8 mouse cellular contexts compared by ENCODE assay signal in genomic region chr7:4149209-4150054, GRCm38 (mm10). TPM values are rescaled to one million over a fixed set of nuclear protein-coding genes. Genes with fewer than 3 reads are reported as not detected.
DNase-seq lines count a peak whose midpoint lies in the region; ATAC-seq lines count a peak whose summit lies in the region.

No protein-coding gene starts in this region.

- peaks cover 47% of the 10 kb centered on the region for H3K36me3 ChIP-seq in embryonic facial prominence, embryonic 14.5 days (ENCODE audit: control insufficient read depth, insufficient read depth, low read length)
- H3K36me3 ChIP-seq in kidney, embryonic 14.5 days (ENCODE audit: control insufficient read depth, insufficient read depth, low read length) = peaks cover 36% of the 10 kb centered on the region

- DNase-seq in 416B (ENCODE audit: low read depth) (peak; percentile 89), liver (peak; percentile 81)
- DNase-seq in adrenal gland, postnatal 4 days (ENCODE audit: low spot score in 2 of 2) = peak; percentile 57 to 62
- DNase-seq in embryonic facial prominence, embryonic 14.5 days (ENCODE audit: low spot score) = peak; percentile 95
- DNase-seq in heart, adult 9 months (ENCODE audit: low spot score in 2 of 2) = peak; percentile 89 to 91
- DNase-seq in monocyte, adult 2 months (ENCODE audit: low read depth in 1 of 2, low spot score in 2 of 2) = peak; percentile 49 to 76
- DNase-seq in spleen, postnatal 36 days (ENCODE audit: low spot score in 2 of 2) = peak; percentile 80 to 86

- H3K4me1 ChIP-seq in embryonic facial prominence, embryonic 14.5 days (ENCODE audit: control insufficient read depth, insufficient read depth, low read length) = peaks cover 18% of the 10 kb centered on the region
- peaks cover 13% of the 10 kb centered on the region for H3K4me1 ChIP-seq in kidney, embryonic 14.5 days (ENCODE audit: control insufficient read depth, insufficient read depth, low read length)

- peak overlapping the region; percentile 91 for H3K4me2 ChIP-seq in embryonic facial prominence, embryonic 14.5 days (ENCODE audit: low read depth, low read length)
- peak overlapping the region; percentile 91 for H3K4me2 ChIP-seq in kidney, embryonic 14.5 days (replicated peaks; ENCODE audit: low read depth, low read length)

- peak overlapping the region; percentile 73 for H3K4me3 ChIP-seq in embryonic facial prominence, embryonic 14.5 days (ENCODE audit: low read depth, low read length)
- peak overlapping the region; percentile 70 for H3K4me3 ChIP-seq in kidney, embryonic 14.5 days (ENCODE audit: low read length)

- peak; percentile 75 for ATAC-seq in embryonic facial prominence, embryonic 14.5 days (ENCODE audit: low read depth)
- peak; percentile 71 for ATAC-seq in kidney, embryonic 14.5 days (ENCODE audit: low FRiP score, low TSS enrichment)

- peak overlapping the region; percentile 95 for H3K27ac ChIP-seq in embryonic facial prominence, embryonic 14.5 days (replicated peaks; ENCODE audit: low read depth, low read length)
- H3K27ac ChIP-seq in kidney, embryonic 14.5 days (ENCODE audit: low read depth, low read length) = peak overlapping the region; percentile 75

- WGBS in embryonic facial prominence, embryonic 14.5 days = under 1% methylated on average over 49 of the region's 64 CpGs
- WGBS in kidney, embryonic 14.5 days = under 1% methylated on average over 64 of the region's 64 CpGs

- 0 out of 2 replicates have a peak, but pooled peaks cover 3% of the 10 kb centered on the region for H3K27me3 ChIP-seq in embryonic facial prominence, embryonic 14.5 days (replicated peaks; ENCODE audit: control insufficient read depth, insufficient read depth, low read length)
- peaks cover 13% of the 10 kb centered on the region for H3K27me3 ChIP-seq in kidney, embryonic 14.5 days (ENCODE audit: control insufficient read depth, insufficient read depth, low read length)

- H3K9me3 ChIP-seq in embryonic facial prominence, embryonic 14.5 days (ENCODE audit: control insufficient read depth, low read length) = no peaks in the 10 kb centered on the region
- H3K9me3 ChIP-seq in kidney, embryonic 14.5 days (ENCODE audit: control insufficient read depth, low read length) = no peaks in the 10 kb centered on the region

- peak overlapping the region; percentile 86 for H3K9ac ChIP-seq in embryonic facial prominence, embryonic 14.5 days (ENCODE audit: low read depth, low read length)
- H3K9ac ChIP-seq in kidney, embryonic 14.5 days (ENCODE audit: low read depth, low read length) = peak overlapping the region; percentile 63

RNA-seq across cellular contexts. Expression of gene Leng9, which starts 0.7 kb away (rescaled TPM):
- 1 to 10 TPM; 8.2 to 9.3 TPM for total RNA-seq in adrenal gland, postnatal 4 days (2021)
- polyA plus RNA-seq in embryonic facial prominence, embryonic 14.5 days (2014; fragmentation: Nextera tagmentation; extraction: Ambion mirVana) = 3.5 and 4.3 TPM in 2 replicates
- 1.8 and 2.5 TPM in 2 replicates for polyA plus RNA-seq in kidney, embryonic 14.5 days (2014; fragmentation: Nextera tagmentation; extraction: Ambion mirVana)

RNA-seq across cellular contexts. Expression of gene Leng8, which starts 12.6 kb away (rescaled TPM):
- 100 to 1,000 TPM; 209 to 212 TPM for total RNA-seq in adrenal gland, postnatal 4 days (2021)
- polyA plus RNA-seq in embryonic facial prominence, embryonic 14.5 days (2014; fragmentation: Nextera tagmentation; extraction: Ambion mirVana) = 38.7 and 49.8 TPM in 2 replicates
- 45.0 and 48.7 TPM in 2 replicates for polyA plus RNA-seq in kidney, embryonic 14.5 days (2014; fragmentation: Nextera tagmentation; extraction: Ambion mirVana)

RNA-seq across cellular contexts. Expression of gene Cdc42ep5, which starts 15.2 kb away (rescaled TPM):
- total RNA-seq in adrenal gland, postnatal 4 days (2021) = 10 to 100 TPM; 51.6 to 53.5 TPM
- 58.9 and 61.1 TPM in 2 replicates for polyA plus RNA-seq in embryonic facial prominence, embryonic 14.5 days (2014; fragmentation: Nextera tagmentation; extraction: Ambion mirVana)
- 30.3 and 34.3 TPM in 2 replicates for polyA plus RNA-seq in kidney, embryonic 14.5 days (2014; fragmentation: Nextera tagmentation; extraction: Ambion mirVana)

RNA-seq across cellular contexts. Expression of gene Ttyh1, which starts 30.2 kb away (rescaled TPM):
- total RNA-seq in adrenal gland, postnatal 4 days (2021) = 10 to 100 TPM; 13.7 to 19.0 TPM
- 8.1 and 8.7 TPM in 2 replicates for polyA plus RNA-seq in embryonic facial prominence, embryonic 14.5 days (2014; fragmentation: Nextera tagmentation; extraction: Ambion mirVana)
- polyA plus RNA-seq in kidney, embryonic 14.5 days (2014; fragmentation: Nextera tagmentation; extraction: Ambion mirVana) = 1.2 and 1.5 TPM in 2 replicates

Comparison
In these comparisons a context has a peak if more than half of its experiments do, and no peak if none do; other contexts are left out.
1. Peak in every context shown above with its lines: DNase-seq, ATAC-seq, H3K4me3 ChIP-seq and H3K27ac ChIP-seq.